Mouse (Mus musculus): ENCODE data around the gene Olfr305. TPM values are rescaled to one million over a fixed set of nuclear protein-coding genes. Genes with fewer than 3 reads are reported as not detected.
"Not testable (repeated sequence)": the region's sequence is repeated elsewhere in the genome, so short reads cannot be mapped to it uniquely, and the experiment has no call there.

Gene Olfr305
- not detected in 2 replicates for polyA plus RNA-seq (2015; fragmentation: Nextera tagmentation; extraction: Ambion mirVana)

DNA sequence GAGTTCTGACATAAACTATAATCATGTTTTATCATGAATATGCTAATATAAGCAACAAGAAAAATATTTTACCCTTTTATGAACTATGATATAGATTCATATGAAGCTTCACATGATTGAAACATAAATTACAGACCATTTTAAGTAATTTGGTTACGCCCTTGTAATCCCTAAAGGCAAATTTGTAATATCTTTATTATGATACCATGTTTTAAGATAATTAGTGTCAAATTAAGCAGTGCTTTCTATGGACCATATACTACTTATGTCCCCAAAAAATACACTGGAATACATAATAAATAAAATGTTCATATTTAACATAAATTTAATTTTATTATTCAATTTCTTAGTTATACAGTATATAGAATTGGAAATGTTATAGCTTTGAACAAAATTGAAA is at the start of gene Olfr305:
Olfr305 (minus strand) TSS at position 101 of the 400 bp plus-strand sequence.
- Histone ChIP-seq H3K4me2 (replicated peaks; ENCODE audit: low read depth) (no peak within 1 kb of the TSS), H3K4me1 (replicated peaks; ENCODE audit: control insufficient read depth, insufficient read depth, low read length) (no peaks in the 10 kb centered on the region), H3K9me3 (ENCODE audit: control insufficient read depth) (no peaks in the 10 kb centered on the region), H3K27ac (ENCODE audit: low read depth, low read length) (no peak within 1 kb of the TSS), H3K27me3 (replicated peaks; ENCODE audit: control insufficient read depth, insufficient read depth, low read length) (no peaks in the 10 kb centered on the region), H3K36me3 (ENCODE audit: control insufficient read depth, insufficient read depth) (no peaks in the 10 kb centered on the region), H3K4me3 (ENCODE audit: low read depth, low read length) (no peak within 1 kb of the TSS), H3K9ac (ENCODE audit: low read depth, low read length) (no peak within 1 kb of the TSS)
- ATAC-seq, result no peak
- no peak for TF ChIP-seq CTCF (IDR thresholded peaks at IDR 0.05; ENCODE audit: low read depth)
- WGBS, result 84% methylated on average over 1 of the region's 1 CpGs

DNA sequence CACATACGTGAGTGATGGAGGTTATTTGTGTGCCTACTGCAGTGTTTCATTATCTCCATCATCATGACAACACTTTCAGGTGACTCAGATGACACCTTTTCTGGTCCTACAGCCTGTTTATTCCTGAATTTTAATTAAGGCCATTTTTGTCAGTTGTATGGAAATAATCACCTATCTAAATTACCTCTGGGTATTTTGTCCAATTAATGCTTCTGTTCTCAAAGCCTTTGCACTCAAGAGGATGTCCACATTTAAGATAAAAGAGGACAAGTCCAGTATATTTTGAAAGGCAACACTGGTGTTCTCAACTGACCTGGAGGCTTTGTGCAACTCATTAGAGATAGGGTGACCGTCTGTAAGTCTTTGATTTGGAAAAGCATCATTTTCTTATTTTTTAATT is 36.8 kb upstream of the Olfr305 start, which contains the start of gene Olfr301:
Olfr301 (plus strand) TSS at position 301 of the 400 bp plus-strand sequence.
- Histone ChIP-seq H3K27ac (ENCODE audit: low read depth, low read length) (no peak within 1 kb of the TSS), H3K36me3 (ENCODE audit: control insufficient read depth, insufficient read depth) (no peaks in the 10 kb centered on the region), H3K4me1 (replicated peaks; ENCODE audit: control insufficient read depth, insufficient read depth, low read length) (no peaks in the 10 kb centered on the region), H3K9ac (ENCODE audit: low read depth, low read length) (no peak within 1 kb of the TSS), H3K4me3 (ENCODE audit: low read depth, low read length) (no peak within 1 kb of the TSS), H3K9me3 (ENCODE audit: control insufficient read depth) (no peaks in the 10 kb centered on the region), H3K4me2 (replicated peaks; ENCODE audit: low read depth) (no peak within 1 kb of the TSS), H3K27me3 (replicated peaks; ENCODE audit: control insufficient read depth, insufficient read depth, low read length) (no peaks in the 10 kb centered on the region)
- TF ChIP-seq CTCF (IDR thresholded peaks at IDR 0.05; ENCODE audit: low read depth), result no peak
- WGBS, result 81% methylated on average over 2 of the region's 2 CpGs
- no peak for ATAC-seq

DNA sequence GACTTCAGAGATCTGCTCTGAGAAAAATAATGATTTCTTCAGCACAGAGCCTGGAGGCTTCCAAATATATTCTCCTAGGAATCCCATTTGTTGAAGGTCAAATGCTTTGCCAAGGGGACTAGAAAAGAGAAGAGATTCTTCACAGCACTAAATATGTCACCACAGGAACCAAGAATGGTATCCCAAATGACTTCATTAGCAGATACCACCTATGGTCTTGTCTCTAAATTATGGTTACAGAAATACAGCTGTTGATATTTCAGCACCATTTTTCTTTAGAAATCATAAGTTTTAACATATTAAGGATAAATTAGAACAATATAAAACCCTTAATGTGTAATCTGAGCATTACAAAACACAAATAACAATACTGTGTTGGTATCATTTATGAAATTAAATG is 31.0 kb upstream of the Olfr305 start, which contains the start of gene Olfr303:
Olfr303 (minus strand) TSS at position 101 of the 400 bp plus-strand sequence.
- Histone ChIP-seq H3K9me3 (ENCODE audit: control insufficient read depth) (no peaks in the 10 kb centered on the region), H3K36me3 (ENCODE audit: control insufficient read depth, insufficient read depth) (no peaks in the 10 kb centered on the region), H3K4me2 (replicated peaks; ENCODE audit: low read depth) (no peak within 1 kb of the TSS), H3K27me3 (replicated peaks; ENCODE audit: control insufficient read depth, insufficient read depth, low read length) (no peaks in the 10 kb centered on the region), H3K4me1 (replicated peaks; ENCODE audit: control insufficient read depth, insufficient read depth, low read length) (no peaks in the 10 kb centered on the region), H3K27ac (ENCODE audit: low read depth, low read length) (no peak within 1 kb of the TSS), H3K9ac (ENCODE audit: low read depth, low read length) (no peak within 1 kb of the TSS), H3K4me3 (ENCODE audit: low read depth, low read length) (no peak within 1 kb of the TSS)
- no peak for TF ChIP-seq CTCF (IDR thresholded peaks at IDR 0.05; ENCODE audit: low read depth)
- no peak for ATAC-seq

DNA sequence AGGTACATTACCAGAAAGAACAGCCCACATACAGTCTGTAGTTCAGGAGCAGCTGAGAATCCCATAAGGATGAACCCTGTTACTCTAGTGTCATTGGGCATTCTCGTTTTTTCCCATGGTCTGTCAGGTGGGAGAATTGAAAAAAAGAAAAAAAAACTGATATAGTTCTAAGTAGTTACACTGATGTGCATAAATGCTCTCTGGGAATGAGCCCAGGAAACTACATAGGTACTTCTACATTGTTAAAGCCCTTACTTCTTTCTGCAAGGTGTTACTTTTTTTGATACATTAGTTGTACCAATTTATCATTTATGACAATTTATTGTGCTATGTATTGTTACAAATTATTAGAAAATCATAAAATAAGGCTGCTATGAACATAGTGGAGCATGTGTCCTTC is 19.8 kb upstream of the Olfr305 start, which contains the start of gene Olfr304:
Olfr304 (minus strand) TSS at position 101 of the 400 bp plus-strand sequence.
- TF ChIP-seq CTCF (IDR thresholded peaks at IDR 0.05; ENCODE audit: low read depth), result no peak
- no peak within 1 kb of the TSS for H3K27ac ChIP-seq (ENCODE audit: low read depth, low read length)
- H3K36me3 ChIP-seq (ENCODE audit: control insufficient read depth, insufficient read depth), result no peaks in the 10 kb centered on the region
- no peaks in the 10 kb centered on the region for H3K27me3 ChIP-seq (replicated peaks; ENCODE audit: control insufficient read depth, insufficient read depth, low read length)
- 48% methylated on average over 1 of the region's 1 CpGs for WGBS
- H3K4me1 ChIP-seq (replicated peaks; ENCODE audit: control insufficient read depth, insufficient read depth, low read length), result no peaks in the 10 kb centered on the region
- no peak within 1 kb of the TSS for H3K4me3 ChIP-seq (ENCODE audit: low read depth, low read length)
- no peak within 1 kb of the TSS for H3K4me2 ChIP-seq (replicated peaks; ENCODE audit: low read depth)
- H3K9me3 ChIP-seq (ENCODE audit: control insufficient read depth), result no peaks in the 10 kb centered on the region
- H3K9ac ChIP-seq (ENCODE audit: low read depth, low read length), result no peak within 1 kb of the TSS
- no peak for ATAC-seq

DNA sequence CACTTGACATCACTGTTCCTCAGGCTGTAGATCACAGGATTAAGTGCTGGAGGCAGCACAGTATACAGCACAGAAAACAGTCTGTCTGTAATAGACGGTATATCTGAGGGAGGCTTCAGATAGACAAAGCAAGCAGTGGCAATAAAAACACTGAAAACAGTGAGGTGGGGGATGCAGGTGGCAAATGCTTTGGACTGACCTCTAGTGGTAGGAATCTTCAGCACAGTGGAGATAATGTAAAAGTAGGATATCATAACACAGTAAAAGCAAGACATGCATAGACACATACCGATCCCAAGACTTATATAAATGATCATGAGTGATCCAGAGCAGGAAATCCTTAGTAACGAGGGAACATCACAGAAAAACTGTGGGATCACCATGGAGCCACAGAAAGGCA is 19.0 kb upstream of the Olfr305 start:
- 64% methylated on average over 3 of the region's 3 CpGs for WGBS
- H3K4me3 ChIP-seq (ENCODE audit: low read depth, low read length), result no peak overlapping the region
- no peaks in the 10 kb centered on the region for H3K4me1 ChIP-seq (replicated peaks; ENCODE audit: control insufficient read depth, insufficient read depth, low read length)
- no peaks in the 10 kb centered on the region for H3K36me3 ChIP-seq (ENCODE audit: control insufficient read depth, insufficient read depth)
- no peaks in the 10 kb centered on the region for H3K27me3 ChIP-seq (replicated peaks; ENCODE audit: control insufficient read depth, insufficient read depth, low read length)
- no peaks in the 10 kb centered on the region for H3K9me3 ChIP-seq (ENCODE audit: control insufficient read depth)
- TF ChIP-seq CTCF (IDR thresholded peaks at IDR 0.05; ENCODE audit: low read depth), result peak; percentile 36
- ATAC-seq, result no peak
- H3K9ac ChIP-seq (ENCODE audit: low read depth, low read length), result no peak overlapping the region
- no peak overlapping the region for H3K27ac ChIP-seq (ENCODE audit: low read depth, low read length)
- H3K4me2 ChIP-seq (replicated peaks; ENCODE audit: low read depth), result no peak overlapping the region

DNA sequence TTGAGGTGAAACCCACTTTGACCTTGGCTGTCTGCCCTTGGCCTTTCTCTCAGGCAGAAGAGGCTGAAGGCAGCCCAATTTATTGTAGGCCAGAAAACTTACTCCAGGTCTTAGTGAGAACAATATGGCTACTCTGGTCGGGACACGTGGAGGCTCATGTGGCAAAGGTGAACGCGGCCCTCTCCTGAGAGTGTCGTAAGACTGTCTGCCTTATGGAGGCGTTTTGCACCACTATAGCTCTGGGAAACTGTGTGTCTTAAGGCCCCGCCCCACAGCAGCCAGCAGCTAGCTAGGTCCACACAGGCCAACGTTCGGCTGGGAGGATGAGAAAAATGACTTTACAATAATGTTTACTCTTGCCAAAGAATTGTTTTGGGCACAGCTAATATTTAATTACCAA is 20.4 kb downstream of the Olfr305 start:
- not testable (repeated sequence) for H3K4me1 ChIP-seq (replicated peaks; ENCODE audit: control insufficient read depth, insufficient read depth, low read length); H3K27me3 ChIP-seq (replicated peaks; ENCODE audit: control insufficient read depth, insufficient read depth, low read length); H3K9ac ChIP-seq (ENCODE audit: low read depth, low read length); H3K4me2 ChIP-seq (replicated peaks; ENCODE audit: low read depth); ATAC-seq; H3K27ac ChIP-seq (ENCODE audit: low read depth, low read length); H3K36me3 ChIP-seq (ENCODE audit: control insufficient read depth, insufficient read depth); H3K4me3 ChIP-seq (ENCODE audit: low read depth, low read length); H3K9me3 ChIP-seq (ENCODE audit: control insufficient read depth)
- WGBS, result 83% methylated on average over 9 of the region's 9 CpGs

DNA sequence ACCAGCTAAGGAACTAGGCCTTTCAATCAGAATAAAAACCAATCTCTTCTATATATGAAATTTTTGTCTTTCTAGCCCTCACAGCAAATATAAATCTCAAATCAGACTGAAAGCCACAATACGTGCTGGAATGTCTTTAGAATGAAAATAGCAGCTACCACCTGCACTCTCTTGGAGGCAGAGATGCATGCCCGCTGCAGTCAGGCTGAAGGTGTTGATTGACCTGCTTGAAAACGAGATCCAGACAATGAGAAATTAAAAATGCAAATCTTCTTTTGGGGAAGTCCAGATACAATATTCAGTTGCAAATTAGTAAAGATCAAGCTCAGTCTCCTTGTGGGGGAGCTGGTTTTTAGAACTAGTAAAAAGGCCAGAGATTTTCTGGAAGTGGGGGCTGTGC is 22.5 kb downstream of the Olfr305 start:
- H3K9me3 ChIP-seq (ENCODE audit: control insufficient read depth), result no peaks in the 10 kb centered on the region
- H3K27ac ChIP-seq (ENCODE audit: low read depth, low read length), result no peak overlapping the region
- H3K4me1 ChIP-seq (replicated peaks; ENCODE audit: control insufficient read depth, insufficient read depth, low read length), result no peaks in the 10 kb centered on the region
- 64% methylated on average over 3 of the region's 3 CpGs for WGBS
- H3K9ac ChIP-seq (ENCODE audit: low read depth, low read length), result no peak overlapping the region
- no peaks in the 10 kb centered on the region for H3K27me3 ChIP-seq (replicated peaks; ENCODE audit: control insufficient read depth, insufficient read depth, low read length)
- ATAC-seq, result no peak
- H3K36me3 ChIP-seq (ENCODE audit: control insufficient read depth, insufficient read depth), result no peaks in the 10 kb centered on the region
- no peak for TF ChIP-seq CTCF (IDR thresholded peaks at IDR 0.05; ENCODE audit: low read depth)
- no peak overlapping the region for H3K4me3 ChIP-seq (ENCODE audit: low read depth, low read length)
- no peak overlapping the region for H3K4me2 ChIP-seq (replicated peaks; ENCODE audit: low read depth)

Data from intestine, postnatal 0 days (tissue).